8 mouse cellular contexts compared by ENCODE assay signal in the genomic region with DNA sequence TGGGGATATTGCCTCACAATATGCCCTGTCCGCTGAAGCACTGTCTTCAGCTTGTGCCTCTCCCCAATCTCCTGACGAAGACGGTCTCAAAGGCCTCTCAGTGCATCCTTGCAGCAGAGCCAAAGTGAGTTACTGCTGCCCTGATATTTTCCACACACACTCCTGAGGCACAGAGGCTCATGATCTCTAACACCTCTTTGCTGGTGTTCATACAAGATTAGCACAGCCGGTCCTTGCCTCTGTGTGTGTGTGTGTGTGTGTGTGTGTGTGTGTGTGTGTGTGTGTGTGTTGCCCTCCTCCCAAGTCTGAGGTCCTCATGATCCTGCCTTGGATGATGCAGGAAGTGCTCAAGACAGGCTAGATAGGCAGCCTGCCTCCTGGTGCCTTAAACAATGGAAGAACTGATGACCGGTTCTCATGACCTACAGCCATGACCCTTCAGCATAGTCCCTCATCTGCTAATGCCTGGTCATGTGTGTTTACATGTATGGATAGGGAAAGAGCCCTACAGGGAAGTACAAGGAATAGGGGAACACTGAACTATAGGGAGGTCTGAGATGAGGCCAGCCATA.
A peak's percentile ranks its signal among the peaks of the same experiment; 100 is the strongest.
DNase-seq lines count a peak whose midpoint lies in the region; ATAC-seq and TF ChIP-seq lines count a peak whose summit lies in the region.

No protein-coding gene starts in this region.

- H3K4me2 ChIP-seq in forebrain, embryonic 12.5 days = no peak overlapping the region
- H3K4me2 ChIP-seq in kidney, postnatal 0 days (ENCODE audit: low read length) = no peak overlapping the region
- H3K4me2 ChIP-seq in limb, embryonic 11.5 days (ENCODE audit: low read depth, severe bottlenecking) = no peak overlapping the region

- no peak overlapping the region for H3K4me3 ChIP-seq in forebrain, embryonic 10.5 days
- H3K4me3 ChIP-seq in forebrain, embryonic 12.5 days (replicated peaks) = no peak overlapping the region
- H3K4me3 ChIP-seq in kidney, postnatal 0 days (replicated peaks; ENCODE audit: low read depth, low read length) = no peak overlapping the region
- H3K4me3 ChIP-seq in brown adipose tissue, adult 24 weeks (ENCODE audit: insufficient read depth, low read depth, low read length) = no peak overlapping the region
- H3K4me3 ChIP-seq in limb, embryonic 11.5 days (ENCODE audit: low read depth, low read length) = no peak overlapping the region

- no peaks in the 10 kb centered on the region for H3K36me3 ChIP-seq in forebrain, embryonic 10.5 days (replicated peaks)
- H3K36me3 ChIP-seq in forebrain, embryonic 12.5 days (replicated peaks) = no peaks in the 10 kb centered on the region; the same call in 1 of the 2 replicates
- H3K36me3 ChIP-seq in kidney, postnatal 0 days (ENCODE audit: insufficient read depth, low read length) = no peaks in the 10 kb centered on the region
- no peaks in the 10 kb centered on the region for H3K36me3 ChIP-seq in limb, embryonic 11.5 days (ENCODE audit: control insufficient read depth, insufficient read depth, low read length)

- H3K9me3 ChIP-seq in forebrain, embryonic 10.5 days = no peaks in the 10 kb centered on the region
- no peaks in the 10 kb centered on the region for H3K9me3 ChIP-seq in forebrain, embryonic 12.5 days
- no peaks in the 10 kb centered on the region for H3K9me3 ChIP-seq in kidney, postnatal 0 days (replicated peaks; ENCODE audit: low read length)
- no peaks in the 10 kb centered on the region for H3K9me3 ChIP-seq in limb, embryonic 11.5 days (ENCODE audit: control insufficient read depth, low read length)

- WGBS in forebrain, embryonic 10.5 days = 83% methylated on average over 5 of the region's 5 CpGs
- 75% methylated on average over 5 of the region's 5 CpGs for WGBS in forebrain, embryonic 12.5 days
- 73% methylated on average over 5 of the region's 5 CpGs for WGBS in kidney, postnatal 0 days
- WGBS in limb, embryonic 11.5 days = 82% methylated on average over 5 of the region's 5 CpGs

- peaks cover 50% of the 10 kb centered on the region for H3K4me1 ChIP-seq in forebrain, embryonic 10.5 days
- peaks cover 20% of the 10 kb centered on the region for H3K4me1 ChIP-seq in forebrain, embryonic 12.5 days
- peaks cover 7% of the 10 kb centered on the region; the same call in 1 of the 2 replicates for H3K4me1 ChIP-seq in kidney, postnatal 0 days (replicated peaks; ENCODE audit: insufficient read depth, low read length)
- peaks cover 48% of the 10 kb centered on the region for H3K4me1 ChIP-seq in brown adipose tissue, adult 24 weeks (ENCODE audit: control insufficient read depth, insufficient read depth, insufficient read length, low read length)
- H3K4me1 ChIP-seq in limb, embryonic 11.5 days (ENCODE audit: control insufficient read depth, insufficient read depth, low read length) = peaks cover 26% of the 10 kb centered on the region

- peaks cover 56% of the 10 kb centered on the region for H3K27me3 ChIP-seq in forebrain, embryonic 10.5 days (ENCODE audit: poor library complexity, severe bottlenecking)
- no peaks in the 10 kb centered on the region for H3K27me3 ChIP-seq in forebrain, embryonic 12.5 days
- no peaks in the 10 kb centered on the region for H3K27me3 ChIP-seq in kidney, postnatal 0 days (ENCODE audit: insufficient read depth, low read length)
- H3K27me3 ChIP-seq in limb, embryonic 11.5 days (ENCODE audit: control insufficient read depth, insufficient read depth, low read length) = no peaks in the 10 kb centered on the region

- H3K9ac ChIP-seq in forebrain, embryonic 12.5 days = no peak overlapping the region
- H3K9ac ChIP-seq in kidney, postnatal 0 days (ENCODE audit: low read depth, low read length) = no peak overlapping the region
- no peak overlapping the region for H3K9ac ChIP-seq in limb, embryonic 11.5 days (ENCODE audit: low read length)

- TF ChIP-seq CTCF in kidney, postnatal 0 days (IDR thresholded peaks at IDR 0.05; ENCODE audit: low read depth) = no peak

- H3K27ac ChIP-seq in forebrain, embryonic 10.5 days = peak overlapping the region; percentile 61
- no peak overlapping the region for H3K27ac ChIP-seq in forebrain, embryonic 12.5 days
- peak overlapping the region; percentile 62 for H3K27ac ChIP-seq in kidney, postnatal 0 days
- peak overlapping the region; percentile 92 for H3K27ac ChIP-seq in brown adipose tissue, adult 24 weeks (replicated peaks; ENCODE audit: low read depth, low read length)
- H3K27ac ChIP-seq in limb, embryonic 11.5 days (replicated peaks; ENCODE audit: low read depth, low read length) = peak overlapping the region; percentile 36; the same call in 1 of the 2 replicates

- DNase-seq in forebrain, embryonic 10.5 days (ENCODE audit: extremely low spot score, low spot score) = no peak
- DNase-seq in kidney, postnatal 0 days (ENCODE audit: low spot score) = no peak
- DNase-seq in kidney, postnatal 14 days = no peak
- no peak for DNase-seq in limb, embryonic 11.5 days (ENCODE audit: low spot score)
- DNase-seq in retina, postnatal 1 day = no peak
- DNase-seq in layer of hippocampus, postnatal 36 days = no peak

- no peak for ATAC-seq in forebrain, embryonic 12.5 days (ENCODE audit: low FRiP score)
- ATAC-seq in kidney, postnatal 0 days (replicated peaks; ENCODE audit: low FRiP score, low read depth) = no peak
- no peak for ATAC-seq in limb, embryonic 11.5 days (ENCODE audit: insufficient number of reproducible peaks, low FRiP score, low TSS enrichment, low read depth)
